Mouse (Mus musculus) thymus, adult 2 months (tissue): ENCODE measurements at regions not wholly inside any gene's neighbourhood (a gene's known extent, or its start where the extent isn't known, plus 50 kb on each side); places are given as distances from the start of the nearest gene placed in this dataset.

Source experiments
- DNase-seq: peaks from one replicate; pipeline ENCODE4 v3.0.0; 2021
- H3K27ac ChIP-seq: fragments of 200-500 bp; 2 replicates; pipeline ENCODE4 v1.5.1; 2012; ENCODE audit warnings: low read length, control low read depth; ENCODE audit not compliant: control insufficient read depth, insufficient read depth
- H3K27me3 ChIP-seq: fragments of 200-500 bp; 2 replicates; pipeline ENCODE4 v1.6.1; 2012; ENCODE audit warnings: mild to moderate bottlenecking, low read length, moderate library complexity, mixed read lengths; ENCODE audit not compliant: control insufficient read depth, insufficient read depth
- H3K36me3 ChIP-seq: fragments of 200-500 bp; 2 replicates; pipeline ENCODE4 v1.6.1; 2012; ENCODE audit warnings: mild to moderate bottlenecking, low read length, moderate library complexity; ENCODE audit not compliant: control insufficient read depth, insufficient read depth
- H3K4me1 ChIP-seq: fragments of 200-500 bp; replicated peaks from 2 replicates; pipeline ENCODE4 v1.6.1; 2012; ENCODE audit warnings: low read length; ENCODE audit not compliant: control insufficient read depth, insufficient read depth
- H3K4me3 ChIP-seq: fragments of 200-500 bp; 2 replicates; pipeline ENCODE4 v1.5.1; 2012; ENCODE audit warnings: mild to moderate bottlenecking, low read length, control low read depth, moderate library complexity; ENCODE audit not compliant: control insufficient read depth, insufficient read depth
- CTCF ChIP-seq: fragments of 200-500 bp; IDR thresholded peaks from 2 replicates; pipeline ENCODE4 v1.5.1; 2012; ENCODE audit warnings: mild to moderate bottlenecking, control low read depth, low read length, moderate library complexity, borderline replicate concordance; ENCODE audit not compliant: control insufficient read depth, poor library complexity, insufficient read depth; ENCODE audit errors: extremely low read depth
- POLR2A ChIP-seq: fragments of 200-500 bp; IDR thresholded peaks from 2 replicates; pipeline ENCODE4 v1.6.1; 2012; ENCODE audit warnings: mild to moderate bottlenecking, low read length, control low read depth, moderate library complexity; ENCODE audit not compliant: control insufficient read depth, poor library complexity, insufficient read depth; ENCODE audit errors: extremely low read depth
- WGBS: fragments of 180-500 bp; shearing (Covaris S2); methylation state at CpG from one replicate; pipeline ENCODE4 v1.1.7; 2018; 5-methylcytosine and 5-hydroxymethylcytosine counted together

DNA sequence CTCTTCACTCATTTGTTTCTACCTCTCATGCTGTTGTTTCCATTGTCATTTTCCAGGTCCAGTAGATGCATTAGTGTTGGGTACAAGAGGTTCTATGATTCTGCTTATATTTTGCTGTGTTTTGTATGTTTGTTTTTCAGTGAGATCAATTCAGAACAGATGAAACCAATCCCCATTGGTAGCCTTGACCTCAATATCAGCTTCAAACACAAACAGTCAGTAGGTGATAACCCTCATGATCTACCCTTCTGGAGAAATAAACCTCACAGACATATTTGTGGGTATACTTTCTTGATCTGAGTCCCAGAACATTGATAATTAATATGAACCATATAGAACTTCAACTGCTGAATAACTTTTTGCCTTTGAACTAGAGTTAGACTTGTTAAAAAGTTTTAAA lies 969.3 kb upstream of the Lrrc6 start:
- no peaks in the 10 kb centered on the region for H3K27me3 ChIP-seq
- H3K4me1 ChIP-seq, result no peaks in the 10 kb centered on the region
- H3K36me3 ChIP-seq, result no peaks in the 10 kb centered on the region
- no peak for TF ChIP-seq POLR2A
- TF ChIP-seq CTCF, result no peak
- H3K27ac ChIP-seq, result no peak overlapping the region
- no peak for DNase-seq
- H3K4me3 ChIP-seq, result no peak overlapping the region

DNA sequence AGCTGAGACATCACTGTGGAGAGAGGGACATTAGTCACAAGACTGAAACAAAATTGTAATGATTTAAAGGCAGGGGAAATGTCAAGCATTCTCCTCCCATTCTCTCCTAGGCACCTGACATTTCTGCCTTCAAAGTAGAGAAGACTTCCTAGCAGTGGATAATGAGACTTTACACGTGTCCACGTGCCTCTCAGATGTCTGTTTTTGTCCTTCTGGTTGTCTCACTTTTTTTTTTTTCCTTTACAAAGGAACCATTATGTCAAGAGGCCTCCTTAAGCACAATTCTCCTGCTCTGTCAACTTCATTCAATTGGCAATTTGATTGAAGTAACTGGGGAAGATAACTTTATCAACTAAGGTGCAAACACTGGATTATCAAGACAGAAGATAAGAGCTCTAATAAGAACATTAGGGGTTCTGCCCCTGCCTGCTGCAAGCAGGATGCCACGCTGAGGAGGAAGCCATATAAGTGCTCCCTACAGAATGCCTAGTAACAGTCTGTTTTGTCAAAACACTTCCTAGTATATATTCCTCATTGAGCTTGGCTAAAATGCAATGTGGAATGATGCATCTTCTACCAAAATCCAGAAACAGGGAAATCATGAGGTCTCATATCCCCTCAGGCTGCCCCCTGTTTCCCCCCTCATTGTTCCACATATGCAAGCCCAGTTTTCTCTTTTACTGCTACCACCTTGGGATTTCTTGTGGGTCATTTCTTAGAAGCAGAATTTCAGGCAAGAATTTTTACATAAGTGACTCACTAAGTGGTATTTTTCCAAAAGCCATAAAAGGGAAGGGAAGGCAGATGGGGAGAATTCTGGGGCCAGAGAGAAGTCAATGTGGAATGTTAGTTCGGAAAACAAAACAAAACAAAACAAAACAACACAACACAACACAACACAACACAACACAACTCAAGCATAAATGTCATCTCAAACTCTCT lies 967.0 kb upstream of the Lrrc6 start:
- no peak for DNase-seq
- H3K27me3 ChIP-seq, result no peaks in the 10 kb centered on the region
- no peaks in the 10 kb centered on the region for H3K36me3 ChIP-seq
- TF ChIP-seq CTCF (no peak), POLR2A (no peak)
- no peaks in the 10 kb centered on the region for H3K4me1 ChIP-seq
- no peak overlapping the region for H3K27ac ChIP-seq
- WGBS, result 76% methylated on average over 4 of the region's 4 CpGs
- H3K4me3 ChIP-seq, result no peak overlapping the region

DNA sequence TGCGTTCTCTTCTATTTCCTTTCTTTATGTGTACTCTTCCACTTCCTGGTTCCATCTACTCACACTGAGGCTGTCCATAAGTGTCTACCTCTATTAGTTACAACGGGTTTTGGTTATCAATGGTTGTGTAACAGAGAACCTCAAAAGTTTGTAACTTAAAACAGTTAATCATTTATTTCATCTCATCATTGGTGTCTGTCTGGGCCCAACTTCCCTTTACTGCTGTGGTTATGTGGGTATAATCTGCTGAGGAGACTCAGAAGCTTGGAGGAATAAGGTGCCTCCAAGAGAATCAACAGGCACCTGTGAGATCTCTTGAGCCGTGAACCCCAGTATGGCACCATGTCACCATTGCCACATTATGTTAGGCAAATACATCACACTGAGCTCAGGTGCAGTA lies 962.2 kb upstream of the Lrrc6 start:
- H3K27me3 ChIP-seq, result no peaks in the 10 kb centered on the region
- WGBS, result 31% methylated on average over 3 of the region's 3 CpGs
- H3K36me3 ChIP-seq, result no peaks in the 10 kb centered on the region
- TF ChIP-seq POLR2A, result no peak
- TF ChIP-seq CTCF, result no peak
- DNase-seq, result no peak
- no peak overlapping the region for H3K4me3 ChIP-seq
- 0 out of 2 replicates have a peak, but pooled peaks cover 2% of the 10 kb centered on the region for H3K4me1 ChIP-seq
- H3K27ac ChIP-seq, result no peak overlapping the region

DNA sequence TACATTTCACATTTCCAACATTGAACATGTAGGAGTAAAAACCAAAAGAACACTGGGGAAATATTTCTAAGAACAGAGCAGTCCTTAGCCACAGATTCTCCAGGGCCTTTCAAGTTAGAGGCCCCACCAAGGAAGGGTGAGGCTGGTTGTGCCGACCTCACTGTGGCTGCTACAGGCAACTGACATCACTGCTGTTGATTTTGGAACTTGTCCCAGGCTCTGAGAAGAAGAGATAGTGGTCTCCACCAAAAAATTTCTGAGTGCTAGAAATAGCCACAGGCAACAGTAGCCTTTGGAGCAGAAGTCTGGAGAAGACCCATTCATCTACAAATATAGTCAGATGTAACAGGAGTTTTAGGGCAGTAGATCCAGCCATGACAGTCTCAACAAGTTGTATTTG lies 959.7 kb upstream of the Lrrc6 start:
- 6% methylated on average over 1 of the region's 1 CpGs for WGBS
- TF ChIP-seq POLR2A (no peak), CTCF (no peak)
- no peak for DNase-seq
- Histone ChIP-seq H3K4me1 (0 out of 2 replicates have a peak, but pooled peaks cover 2% of the 10 kb centered on the region), H3K27ac (no peak overlapping the region), H3K4me3 (no peak overlapping the region), H3K27me3 (no peaks in the 10 kb centered on the region), H3K36me3 (no peaks in the 10 kb centered on the region)

DNA sequence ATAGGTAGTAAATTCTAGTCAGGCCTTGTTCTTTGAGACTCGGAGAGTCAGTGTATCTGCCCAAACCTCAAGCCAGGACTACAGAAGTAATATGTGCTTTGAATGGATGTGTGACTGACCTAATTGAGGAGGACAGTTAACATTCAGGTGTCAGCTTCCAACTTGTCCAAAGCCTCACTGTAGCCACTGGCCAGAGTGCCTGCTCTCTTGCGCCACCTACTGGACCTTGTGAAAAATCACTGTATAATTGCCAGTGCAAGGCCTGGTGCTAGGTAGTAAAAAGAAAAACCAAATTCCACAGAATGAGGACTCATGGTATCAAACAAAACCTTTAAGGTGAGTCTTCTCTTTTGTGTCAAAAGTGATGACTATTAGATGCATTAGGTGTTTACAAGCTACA lies 933.6 kb upstream of the Lrrc6 start:
- Histone ChIP-seq H3K27me3 (no peaks in the 10 kb centered on the region), H3K4me1 (no peaks in the 10 kb centered on the region), H3K4me3 (no peak overlapping the region), H3K36me3 (no peaks in the 10 kb centered on the region), H3K27ac (no peak overlapping the region)
- DNase-seq, result peak; percentile 49
- 35% methylated on average over 2 of the region's 2 CpGs for whole genome bisulfite sequencing
- TF ChIP-seq CTCF (no peak), POLR2A (no peak)

DNA sequence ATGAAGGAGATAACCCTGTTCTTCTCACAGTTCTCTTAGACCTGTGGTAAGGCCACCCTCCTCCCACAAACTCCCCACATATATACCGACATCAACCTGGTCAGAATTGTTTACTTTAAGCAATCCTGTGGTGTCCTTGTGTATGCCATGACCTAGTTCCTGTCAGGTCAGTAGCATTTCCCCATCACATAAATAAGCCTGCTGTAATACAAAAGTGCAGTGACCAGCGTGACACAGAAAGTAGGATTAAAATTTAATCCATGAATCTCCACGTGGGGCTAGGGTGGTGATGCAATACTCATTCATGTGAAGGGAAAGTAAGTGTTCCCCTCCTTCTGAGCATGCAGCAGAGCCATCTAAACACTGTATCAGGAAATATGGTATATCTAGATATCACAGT lies 923.2 kb upstream of the Lrrc6 start:
- WGBS, result 65% methylated on average over 3 of the region's 3 CpGs
- Histone ChIP-seq H3K4me3 (no peak overlapping the region), H3K36me3 (no peaks in the 10 kb centered on the region), H3K27ac (no peak overlapping the region), H3K27me3 (no peaks in the 10 kb centered on the region), H3K4me1 (no peaks in the 10 kb centered on the region)
- TF ChIP-seq POLR2A, result no peak
- TF ChIP-seq CTCF, result no peak
- DNase-seq, result no peak

DNA sequence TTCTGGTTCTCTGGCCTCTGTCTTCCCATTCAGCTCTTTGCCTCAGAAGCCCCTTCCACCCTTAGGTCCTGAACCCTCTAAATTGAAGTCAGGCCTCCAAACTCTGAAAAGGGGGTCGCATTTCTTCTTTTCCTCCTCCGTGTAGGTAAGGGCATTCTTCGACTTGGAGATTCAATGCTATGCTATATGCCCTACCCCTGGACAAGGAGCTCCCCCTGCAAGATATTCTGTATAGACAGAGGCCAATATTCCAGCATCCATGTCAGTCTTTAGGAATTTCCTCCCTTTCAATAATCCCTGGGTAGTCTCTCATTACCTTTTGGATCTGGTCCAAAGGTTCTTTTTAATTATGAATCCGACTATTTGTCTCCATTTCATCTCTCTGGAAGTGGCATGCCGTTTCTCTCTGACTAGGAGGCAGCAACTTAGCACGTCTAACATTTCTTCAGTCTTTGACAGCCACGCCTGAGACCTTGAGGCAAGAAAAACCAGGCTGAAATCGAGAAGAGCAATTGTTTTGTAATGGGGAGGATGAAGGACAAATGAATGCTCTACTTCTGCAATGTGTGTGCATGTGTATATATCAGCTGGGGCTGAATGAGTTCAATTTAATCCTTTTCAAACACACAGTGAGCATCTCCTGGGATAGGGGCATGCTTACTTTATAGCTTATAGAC lies 921.7 kb upstream of the Lrrc6 start:
- Histone ChIP-seq H3K27me3 (no peaks in the 10 kb centered on the region), H3K27ac (no peak overlapping the region), H3K4me3 (no peak overlapping the region), H3K36me3 (no peaks in the 10 kb centered on the region), H3K4me1 (no peaks in the 10 kb centered on the region)
- TF ChIP-seq CTCF, result no peak
- no peak for TF ChIP-seq POLR2A
- 89% methylated on average over 8 of the region's 8 CpGs for WGBS
- DNase-seq, result no peak
